Mouse (Mus musculus) liver, postnatal 0 days (tissue): ENCODE measurements around the gene Tank. TPM values are rescaled to one million over a fixed set of nuclear protein-coding genes. Genes with fewer than 3 reads are reported as not detected.

ENCODE experiments used
- ATAC-seq: fragments of 200-750 bp; cut with Nextera tagmentation; 2 replicates; pipeline ENCODE4 v1.8.0; 2017; ENCODE audit warnings: mild to moderate bottlenecking, moderate library complexity
- DNase-seq: peaks from one replicate; pipeline ENCODE4 v3.0.0-alpha.2; 2016
- H3K27ac ChIP-seq: fragments of 300-500 bp; sonication (generic); 2 replicates; pipeline ENCODE4 v1.5.1; 2014; ENCODE audit warnings: antibody characterized with exemption, moderate library complexity, mild to moderate bottlenecking, low read depth
- H3K27me3 ChIP-seq: fragments of 300-500 bp; sonication (generic); 2 replicates; pipeline ENCODE4 v1.6.1; 2014; ENCODE audit warnings: low read length, control low read depth, mixed read lengths; ENCODE audit not compliant: insufficient read depth
- H3K36me3 ChIP-seq: fragments of 300-500 bp; sonication (generic); replicated peaks from 2 replicates; pipeline ENCODE4 v1.6.1; 2014; ENCODE audit warnings: mild to moderate bottlenecking, control low read depth, low read length, moderate library complexity, mixed read lengths; ENCODE audit not compliant: insufficient read depth
- H3K4me1 ChIP-seq: fragments of 300-500 bp; sonication (generic); 2 replicates; pipeline ENCODE4 v1.6.1; 2014; ENCODE audit warnings: antibody characterized with exemption, mild to moderate bottlenecking, control low read depth; ENCODE audit not compliant: insufficient read depth
- H3K4me2 ChIP-seq: fragments of 300-500 bp; sonication (generic); 2 replicates; pipeline ENCODE4 v1.6.1; 2014; ENCODE audit warnings: low read depth, mild to moderate bottlenecking, low read length, moderate library complexity, mixed read lengths
- H3K4me3 ChIP-seq: fragments of 300-500 bp; sonication (generic); 2 replicates; pipeline ENCODE4 v1.5.1; 2014; ENCODE audit warnings: low read depth, low read length
- H3K9ac ChIP-seq: fragments of 300-500 bp; sonication (generic); replicated peaks from 2 replicates; pipeline ENCODE4 v1.6.1; 2014; ENCODE audit warnings: mild to moderate bottlenecking, moderate library complexity
- H3K9me3 ChIP-seq: fragments of 300-500 bp; sonication (generic); 2 replicates; pipeline ENCODE4 v1.6.1; 2016; ENCODE audit warnings: mild to moderate bottlenecking, control low read depth, low read length, mixed read lengths
- CTCF ChIP-seq: sonication (generic); IDR thresholded peaks from 2 replicates; pipeline ENCODE4 v1.5.1; 2016; ENCODE audit warnings: antibody characterized with exemption, low read depth
- EP300 ChIP-seq: IDR thresholded peaks from 2 replicates; pipeline ENCODE4 v1.6.1; 2016; ENCODE audit warnings: antibody characterized with exemption, low read depth, mild to moderate bottlenecking
- WGBS: fragments of 180-500 bp; shearing (Covaris S2); extraction: QIAGEN DNeasy Blood & Tissue Kit; methylation state at CpG from one replicate; pipeline ENCODE4 v1.1.7; 2014; ENCODE audit not compliant: insufficient replicate concordance; 5-methylcytosine and 5-hydroxymethylcytosine counted together
- polyA plus RNA-seq: library from polyadenylated mRNA; unstranded; fragments of >200 nt; fragmentation: Nextera tagmentation; extraction: Ambion mirVana; gene quantifications from 2 replicates; pipeline ENCODE4 v1.2.1, GENCODE M21; 2015

Tank gene
- polyA plus RNA-seq, 1 experiment from 2014 or later, result 13.9 TPM

DNA sequence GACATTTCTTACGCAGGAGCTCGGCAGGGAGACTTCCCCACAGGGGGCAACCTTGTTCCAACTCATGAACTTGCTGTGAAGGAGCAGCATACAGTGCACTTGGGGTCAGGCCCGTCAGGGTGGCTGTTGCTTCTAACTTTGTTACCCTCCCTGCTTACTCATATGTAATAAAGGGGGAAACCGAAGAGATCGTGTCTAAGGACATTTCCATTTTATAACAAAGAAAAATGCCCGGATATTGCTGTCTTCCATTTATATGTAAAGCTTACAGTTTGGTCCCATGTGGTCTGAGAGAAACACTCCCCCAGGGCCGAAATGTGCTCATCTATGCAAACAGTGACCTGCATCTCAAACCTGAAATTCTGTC lies 706 bp upstream of the Tank start:
- no peak for ATAC-seq
- no peak for DNase-seq
- no peaks in the 10 kb centered on the region for H3K36me3 ChIP-seq

DNA sequence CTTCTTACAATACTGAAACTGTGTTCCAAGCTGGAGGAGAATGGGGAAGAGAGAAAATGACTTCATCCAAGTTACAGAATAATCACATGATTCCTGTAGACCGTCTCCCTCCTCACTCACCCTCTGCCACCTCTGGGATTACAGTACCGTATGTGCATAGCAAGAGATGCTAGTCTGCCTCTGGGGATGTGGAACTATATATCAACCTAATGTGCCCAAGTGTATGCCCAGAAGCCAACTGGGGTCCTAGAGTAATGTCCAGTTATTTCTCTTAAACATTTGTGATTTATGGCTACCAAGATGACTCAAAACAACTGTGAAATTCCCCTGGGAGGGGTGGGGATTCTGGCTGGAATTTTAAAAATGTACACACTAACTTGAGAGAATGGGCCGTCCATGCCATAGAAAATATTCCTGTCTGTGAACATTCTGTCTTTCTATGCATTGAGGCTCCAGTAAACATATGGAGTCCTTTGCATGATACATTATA lies 1.2 kb downstream of the Tank start:
- DNase-seq, result no peak
- 79% methylated on average over 3 of the region's 3 CpGs for WGBS
- H3K36me3 ChIP-seq, result no peaks in the 10 kb centered on the region

More for the DNA sequence above, 706 bp upstream of the Tank start:
- H3K4me1 ChIP-seq, result 0 out of 2 replicates have a peak, but pooled peaks cover 4% of the 10 kb centered on the region
- no peak for TF ChIP-seq CTCF
- no peak overlapping the region for H3K27ac ChIP-seq
- H3K4me3 ChIP-seq, result no peak overlapping the region
- no peak overlapping the region for H3K4me2 ChIP-seq
- no peaks in the 10 kb centered on the region for H3K27me3 ChIP-seq
- no peaks in the 10 kb centered on the region for H3K9me3 ChIP-seq
- 63% methylated on average over 7 of the region's 7 CpGs for WGBS
- no peak overlapping the region for H3K9ac ChIP-seq

GRCm38 (mm10) chr2:61580091-61580490 lies 1.7 kb downstream of the Tank start:
- H3K9me3 ChIP-seq, result no peaks in the 10 kb centered on the region
- H3K27ac ChIP-seq, result no peak overlapping the region
- H3K9ac ChIP-seq, result no peak overlapping the region
- no peak for ATAC-seq
- DNase-seq, result no peak
- no peak overlapping the region for H3K4me3 ChIP-seq
- H3K27me3 ChIP-seq, result no peaks in the 10 kb centered on the region
- no peak overlapping the region for H3K4me2 ChIP-seq
- no peaks in the 10 kb centered on the region for H3K36me3 ChIP-seq
- 74% methylated on average over 3 of the region's 3 CpGs for WGBS
- TF ChIP-seq EP300 (no peak), CTCF (no peak)
- H3K4me1 ChIP-seq, result 0 out of 2 replicates have a peak, but pooled peaks cover 4% of the 10 kb centered on the region

More for the DNA sequence above, 1.2 kb downstream of the Tank start:
- Histone ChIP-seq H3K4me1 (0 out of 2 replicates have a peak, but pooled peaks cover 4% of the 10 kb centered on the region), H3K27ac (no peak overlapping the region), H3K27me3 (no peaks in the 10 kb centered on the region), H3K9me3 (no peaks in the 10 kb centered on the region), H3K9ac (no peak overlapping the region), H3K4me2 (no peak overlapping the region), H3K4me3 (no peak overlapping the region)
- ATAC-seq, result no peak
- TF ChIP-seq CTCF, result no peak
- no peak for TF ChIP-seq EP300

DNA sequence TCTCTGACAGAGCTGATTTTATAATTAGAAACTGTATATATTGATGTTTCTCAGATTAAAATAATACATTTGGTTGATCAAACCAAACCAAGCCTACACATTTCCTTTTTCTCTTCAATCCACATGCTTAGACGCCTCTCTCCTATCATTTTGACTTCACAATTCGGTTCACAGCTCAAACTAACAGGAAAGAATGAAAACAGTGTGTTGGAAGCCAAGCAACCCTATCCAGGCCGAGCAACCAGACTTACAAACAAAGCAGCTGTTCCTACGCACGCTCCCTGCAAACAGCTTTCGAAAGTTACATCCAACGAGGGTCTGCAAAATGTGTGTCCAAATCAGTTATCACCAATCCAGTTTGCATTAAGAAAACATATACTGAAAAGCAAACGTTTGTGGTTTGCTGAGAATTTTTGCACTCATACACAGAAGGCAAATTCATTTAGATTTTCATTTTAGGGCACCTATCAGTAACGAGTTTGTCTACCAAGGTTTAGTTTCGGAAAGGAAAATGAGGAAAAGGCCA lies 2.2 kb downstream of the Tank start:
- no peak overlapping the region for H3K4me2 ChIP-seq
- no peak for DNase-seq
- no peak overlapping the region for H3K4me3 ChIP-seq
- ATAC-seq, result no peak
- TF ChIP-seq CTCF (no peak), EP300 (no peak)
- H3K27me3 ChIP-seq, result no peaks in the 10 kb centered on the region
- H3K27ac ChIP-seq, result no peak overlapping the region
- 72% methylated on average over 10 of the region's 10 CpGs for WGBS
- no peak overlapping the region for H3K9ac ChIP-seq
- H3K36me3 ChIP-seq, result no peaks in the 10 kb centered on the region
- H3K9me3 ChIP-seq, result no peaks in the 10 kb centered on the region
- H3K4me1 ChIP-seq, result 0 out of 2 replicates have a peak, but pooled peaks cover 4% of the 10 kb centered on the region

- Histone ChIP-seq H3K9me3 (no peaks in the 10 kb centered on the region), H3K27me3 (no peaks in the 10 kb centered on the region), H3K36me3 (no peaks in the 10 kb centered on the region), H3K9ac (no peak overlapping the region), H3K4me1 (no peaks in the 10 kb centered on the region), H3K4me2 (no peak overlapping the region), H3K4me3 (no peak overlapping the region), H3K27ac (no peak overlapping the region)
- DNase-seq (no peak), ATAC-seq (no peak)
- WGBS, result 76% methylated on average over 5 of the region's 5 CpGs
- TF ChIP-seq CTCF (no peak), EP300 (no peak)
These were observed 4.4 kb downstream of the Tank start for GRCm38 (mm10) chr2:61582578-61583315.

DNA sequence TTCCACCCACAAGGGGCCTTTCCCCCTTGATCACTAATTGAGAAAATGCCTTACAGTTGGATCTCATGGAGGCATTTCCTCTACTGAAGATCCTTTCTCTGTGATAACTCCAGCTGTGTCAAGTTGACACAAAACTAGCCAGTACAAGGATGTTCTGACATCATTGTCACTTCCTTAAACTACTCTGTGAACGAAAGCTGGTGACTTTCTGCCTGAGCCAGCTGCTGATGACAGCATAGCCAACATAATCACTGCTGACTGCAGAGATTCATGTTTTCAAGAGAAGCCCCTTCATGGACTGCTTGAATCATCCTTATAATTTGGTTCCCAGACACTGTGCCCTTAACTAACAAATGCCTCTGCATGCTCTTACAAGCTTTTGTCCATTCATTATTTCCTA lies 7.1 kb downstream of the Tank start:
- no peak overlapping the region for H3K4me2 ChIP-seq
- H3K4me1 ChIP-seq, result no peaks in the 10 kb centered on the region
- WGBS, result 40% methylated on average over 1 of the region's 1 CpGs
- H3K27ac ChIP-seq, result no peak overlapping the region
- H3K9me3 ChIP-seq, result no peaks in the 10 kb centered on the region
- H3K4me3 ChIP-seq, result no peak overlapping the region
- no peaks in the 10 kb centered on the region for H3K36me3 ChIP-seq
- no peak overlapping the region for H3K9ac ChIP-seq
- DNase-seq (no peak), ATAC-seq (no peak)
- no peak for TF ChIP-seq EP300
- no peaks in the 10 kb centered on the region for H3K27me3 ChIP-seq
